Mouse (Mus musculus) cerebellum, adult 8-10 months (tissue): ENCODE measurements at regions not wholly inside any gene's neighbourhood (a gene's known extent, or its start where the extent isn't known, plus 50 kb on each side); places are given as distances from the start of the nearest gene placed in this dataset.

Experiments
- DNase-seq: peaks from one replicate; pipeline ENCODE4 v3.0.0; 2022

GRCm38 (mm10) chr5:76413886-76414285 lies 50.3 kb upstream of the Nmu start:
- DNase-seq: peak; percentile 1

GRCm38 (mm10) chr5:76416256-76416655 lies 52.7 kb upstream of the Nmu start:
- no peak for DNase-seq

GRCm38 (mm10) chr5:76417137-76417536 lies 53.5 kb upstream of the Nmu start:
- no peak for DNase-seq

- no peak for DNase-seq
Observed at GRCm38 (mm10) chr5:76418901-76419823, 55.6 kb upstream of the Nmu start.

GRCm38 (mm10) chr5:76419841-76420240 lies 56.3 kb upstream of the Nmu start:
- DNase-seq: no peak

GRCm38 (mm10) chr5:76420606-76421005 lies 57.0 kb upstream of the Nmu start:
- DNase-seq: no peak

GRCm38 (mm10) chr5:76423593-76423992 lies 60.0 kb upstream of the Nmu start:
- no peak for DNase-seq

- DNase-seq: no peak
Observed at GRCm38 (mm10) chr5:76425680-76426079, 58.2 kb upstream of the Gm7271 start.

- no peak for DNase-seq
Observed at GRCm38 (mm10) chr5:76427581-76427980, 56.3 kb upstream of the Gm7271 start.

- DNase-seq: no peak
Observed at GRCm38 (mm10) chr5:76429441-76429840, 54.4 kb upstream of the Gm7271 start.

- no peak for DNase-seq
Observed at GRCm38 (mm10) chr5:76433623-76434022, 50.2 kb upstream of the Gm7271 start.
